8 mouse cellular contexts compared by ENCODE assay signal in the genomic region with DNA sequence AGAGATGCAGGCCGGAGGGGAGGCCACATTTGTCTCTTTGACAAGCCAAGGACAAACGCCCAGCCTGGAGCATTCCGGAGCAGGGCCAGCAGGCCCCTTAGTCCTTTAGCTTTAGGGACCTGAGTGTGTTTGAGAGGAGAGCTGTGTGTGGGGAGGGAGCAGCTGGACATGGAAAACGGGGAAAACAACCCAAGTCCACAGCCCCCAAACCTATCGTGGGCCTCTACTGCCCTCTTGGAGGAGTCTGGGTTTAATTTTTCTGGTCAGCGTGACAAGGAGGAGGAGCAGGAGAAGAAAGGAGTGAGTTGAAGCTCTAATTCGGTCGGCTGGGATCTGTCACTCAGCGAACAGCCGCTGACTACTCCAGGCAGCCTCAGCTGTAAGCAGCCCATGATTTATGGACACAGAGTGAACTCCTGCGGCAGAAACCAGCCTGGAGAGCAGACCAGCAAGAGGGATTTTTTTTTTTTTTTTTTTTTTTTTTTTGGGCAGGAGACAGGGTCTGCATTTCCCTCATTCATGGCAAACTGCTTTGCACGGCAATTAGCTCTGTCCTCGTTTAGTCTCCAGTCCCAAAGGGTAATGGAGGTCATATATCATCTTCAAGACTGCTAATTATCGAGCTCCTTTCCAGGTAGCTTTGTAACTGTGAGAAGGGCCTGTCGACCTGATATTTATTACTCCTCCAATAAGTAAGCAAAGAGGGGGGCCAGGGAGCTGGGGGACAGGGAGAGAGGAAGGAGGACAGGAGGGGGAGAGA. TPM values are rescaled to one million over a fixed set of nuclear protein-coding genes. Genes with fewer than 3 reads are reported as not detected.
DNase-seq lines count a peak whose midpoint lies in the region; ATAC-seq and TF ChIP-seq lines count a peak whose summit lies in the region.

No protein-coding gene starts in this region.

- DNase-seq in forebrain, postnatal 0 days = no peak
- DNase-seq in forebrain, embryonic 11.5 days (ENCODE audit: low spot score) = no peak
- DNase-seq in adrenal gland, postnatal 36 days = peak; percentile 53 to 64
- peak; percentile 70 for DNase-seq in hindbrain, embryonic 14.5 days (ENCODE audit: low spot score)
- no peak for DNase-seq in layer of hippocampus, postnatal 36 days
- no peak for DNase-seq in T-cell, adult 2 months (ENCODE audit: low spot score)
- no peak for DNase-seq in layer of hippocampus, adult 8-10 months (ENCODE audit: low spot score in 2 of 2)

- no peak overlapping the region for H3K4me3 ChIP-seq in forebrain, postnatal 0 days (ENCODE audit: low read depth, low read length)
- no peak overlapping the region for H3K4me3 ChIP-seq in forebrain, embryonic 11.5 days (ENCODE audit: low read depth, low read length)
- H3K4me3 ChIP-seq in hindbrain, embryonic 14.5 days (replicated peaks; ENCODE audit: low read length) = no peak overlapping the region
- no peak overlapping the region for H3K4me3 ChIP-seq in midbrain, embryonic 12.5 days

- WGBS in forebrain, postnatal 0 days = 49% methylated on average over 15 of the region's 15 CpGs
- 44% methylated on average over 15 of the region's 15 CpGs for WGBS in forebrain, embryonic 11.5 days
- 20% methylated on average over 15 of the region's 15 CpGs for WGBS in hindbrain, embryonic 14.5 days
- 51% methylated on average over 15 of the region's 15 CpGs for WGBS in midbrain, embryonic 12.5 days

- no peaks in the 10 kb centered on the region for H3K27me3 ChIP-seq in forebrain, postnatal 0 days (ENCODE audit: insufficient read depth, low read length)
- H3K27me3 ChIP-seq in forebrain, embryonic 11.5 days (ENCODE audit: control insufficient read depth, insufficient read depth, low read length) = no peaks in the 10 kb centered on the region
- peaks cover 4% of the 10 kb centered on the region; the same call in 1 of the 2 replicates for H3K27me3 ChIP-seq in hindbrain, embryonic 14.5 days (ENCODE audit: control insufficient read depth, insufficient read depth, low read length)
- H3K27me3 ChIP-seq in midbrain, embryonic 12.5 days = no peaks in the 10 kb centered on the region

- no peaks in the 10 kb centered on the region for H3K4me1 ChIP-seq in forebrain, postnatal 0 days (ENCODE audit: insufficient read depth)
- no peaks in the 10 kb centered on the region for H3K4me1 ChIP-seq in forebrain, embryonic 11.5 days (replicated peaks; ENCODE audit: control insufficient read depth, insufficient read depth, low read length)
- peaks cover 6% of the 10 kb centered on the region for H3K4me1 ChIP-seq in hindbrain, embryonic 14.5 days (replicated peaks; ENCODE audit: control insufficient read depth, insufficient read depth, low read length)
- peaks cover 10% of the 10 kb centered on the region; the same call in 1 of the 2 replicates for H3K4me1 ChIP-seq in midbrain, embryonic 12.5 days

- H3K4me2 ChIP-seq in forebrain, postnatal 0 days (ENCODE audit: low read depth) = no peak overlapping the region
- no peak overlapping the region for H3K4me2 ChIP-seq in forebrain, embryonic 11.5 days (ENCODE audit: low read depth, low read length, severe bottlenecking)
- peak overlapping the region; percentile 20 for H3K4me2 ChIP-seq in hindbrain, embryonic 14.5 days (replicated peaks)
- H3K4me2 ChIP-seq in midbrain, embryonic 12.5 days (replicated peaks) = no peak overlapping the region; the same call in 1 of the 2 replicates

- no peak overlapping the region for H3K9ac ChIP-seq in forebrain, postnatal 0 days
- no peak overlapping the region for H3K9ac ChIP-seq in forebrain, embryonic 11.5 days (ENCODE audit: low read length)
- H3K9ac ChIP-seq in hindbrain, embryonic 14.5 days = no peak overlapping the region
- H3K9ac ChIP-seq in midbrain, embryonic 12.5 days (replicated peaks) = no peak overlapping the region

- peak; percentile 25; the same call in 1 of the 2 replicates for ATAC-seq in forebrain, postnatal 0 days
- no peak for ATAC-seq in forebrain, embryonic 11.5 days (replicated peaks; ENCODE audit: low FRiP score)
- peak; percentile 77; the same call in 1 of the 2 replicates for ATAC-seq in hindbrain, embryonic 14.5 days (ENCODE audit: low FRiP score)
- ATAC-seq in midbrain, embryonic 12.5 days (ENCODE audit: low FRiP score, low read depth) = peak; percentile 52; the same call in 1 of the 2 replicates

- H3K36me3 ChIP-seq in forebrain, postnatal 0 days (ENCODE audit: insufficient read depth) = no peaks in the 10 kb centered on the region
- no peaks in the 10 kb centered on the region for H3K36me3 ChIP-seq in forebrain, embryonic 11.5 days (ENCODE audit: control insufficient read depth, insufficient read depth, low read length)
- no peaks in the 10 kb centered on the region for H3K36me3 ChIP-seq in hindbrain, embryonic 14.5 days (replicated peaks; ENCODE audit: control insufficient read depth, insufficient read depth)
- H3K36me3 ChIP-seq in midbrain, embryonic 12.5 days = no peaks in the 10 kb centered on the region

- TF ChIP-seq CTCF in forebrain, postnatal 0 days (IDR thresholded peaks at IDR 0.05; ENCODE audit: low read depth) = no peak

- H3K27ac ChIP-seq in forebrain, postnatal 0 days (ENCODE audit: low read depth, low read length) = no peak overlapping the region
- no peak overlapping the region for H3K27ac ChIP-seq in forebrain, embryonic 11.5 days (ENCODE audit: low read depth, low read length)
- no peak overlapping the region for H3K27ac ChIP-seq in hindbrain, embryonic 14.5 days
- no peak overlapping the region for H3K27ac ChIP-seq in midbrain, embryonic 12.5 days (replicated peaks)

- H3K9me3 ChIP-seq in forebrain, postnatal 0 days (ENCODE audit: low read length) = no peaks in the 10 kb centered on the region
- no peaks in the 10 kb centered on the region for H3K9me3 ChIP-seq in forebrain, embryonic 11.5 days (ENCODE audit: control insufficient read depth, low read length)
- H3K9me3 ChIP-seq in hindbrain, embryonic 14.5 days (ENCODE audit: control insufficient read depth, low read length) = no peaks in the 10 kb centered on the region
- no peaks in the 10 kb centered on the region for H3K9me3 ChIP-seq in midbrain, embryonic 12.5 days

RNA-seq across cellular contexts. Expression of a gene that starts 43.0 kb away (rescaled TPM):
- 23.4 and 32.4 TPM in 2 replicates for total RNA-seq in forebrain, postnatal 0 days (2014; rRNA removed)
- polyA plus RNA-seq in forebrain, postnatal 0 days (2015; fragmentation: Nextera tagmentation; extraction: Ambion mirVana) = 48.8 and 50.6 TPM in 2 replicates
- 11.9 and 13.7 TPM in 2 replicates for polyA plus RNA-seq in forebrain, embryonic 11.5 days (2014; fragmentation: Nextera tagmentation; extraction: Ambion mirVana)
- 10 to 100 TPM; 54.8 to 83.5 TPM for total RNA-seq in adrenal gland, postnatal 36 days (2021)
- polyA plus RNA-seq in hindbrain, embryonic 14.5 days (2014; fragmentation: Nextera tagmentation; extraction: Ambion mirVana) = 55.8 and 58.0 TPM in 2 replicates
- 13.4 and 14.6 TPM in 2 replicates for polyA plus RNA-seq in midbrain, embryonic 12.5 days (2016; fragmentation: Nextera tagmentation; extraction: Ambion mirVana)
- total RNA-seq in layer of hippocampus, postnatal 36 days (2021) = 10 to 100 TPM; 25.5 to 29.8 TPM
- total RNA-seq in layer of hippocampus, adult 8-10 months (2022) = 10 to 100 TPM; 25.9 to 34.4 (median 29.7) TPM

Comparison
In these comparisons a context has a peak if more than half of its experiments do, and no peak if none do; other contexts are left out.
1. DNase-seq: peak in adrenal gland, postnatal 36 days (2 of 2) and hindbrain, embryonic 14.5 days (single experiment); none in forebrain, postnatal 0 days (single experiment), forebrain, embryonic 11.5 days (single experiment), layer of hippocampus, postnatal 36 days (0 of 2), T-cell, adult 2 months (single experiment) and layer of hippocampus, adult 8-10 months (0 of 2).